Mouse (Mus musculus) heart, postnatal 25 days (tissue): ENCODE data around the gene Fam177a. TPM values are rescaled to one million over a fixed set of nuclear protein-coding genes. Genes with fewer than 3 reads are reported as not detected.
"Not testable (repeated sequence)": the region's sequence is repeated elsewhere in the genome, so short reads cannot be mapped to it uniquely, and the experiment has no call there.

Source experiments
- DNase-seq: peaks from one replicate; pipeline ENCODE4 v3.0.0; 2022; ENCODE audit warnings: low spot score
- intact Hi-C: fragments of 180-260 bp; cut with DNase I; formaldehyde crosslinking; loops from one replicate; pipeline ENCODE4 v1.15.1; 2025
- total RNA-seq, 2 experiments: library from RNA; stranded (reverse); gene quantifications; 2 replicates each; pipeline ENCODE4 v1.2.3; 2021

Fam177a gene
- 10 to 100 TPM; 10.1 to 13.9 TPM for total RNA-seq

GRCm38 (mm10) chr12:55124242-55124641 lies at the start of gene Fam177a:
Fam177a (plus strand) TSS chr12:55124469.
- intact Hi-C loops, DNase-seq: not testable (repeated sequence)

GRCm38 (mm10) chr12:55075296-55075695 lies 49.0 kb upstream of the Fam177a start:
- no peak for DNase-seq
- intact Hi-C loops = no loop called here

DNA sequence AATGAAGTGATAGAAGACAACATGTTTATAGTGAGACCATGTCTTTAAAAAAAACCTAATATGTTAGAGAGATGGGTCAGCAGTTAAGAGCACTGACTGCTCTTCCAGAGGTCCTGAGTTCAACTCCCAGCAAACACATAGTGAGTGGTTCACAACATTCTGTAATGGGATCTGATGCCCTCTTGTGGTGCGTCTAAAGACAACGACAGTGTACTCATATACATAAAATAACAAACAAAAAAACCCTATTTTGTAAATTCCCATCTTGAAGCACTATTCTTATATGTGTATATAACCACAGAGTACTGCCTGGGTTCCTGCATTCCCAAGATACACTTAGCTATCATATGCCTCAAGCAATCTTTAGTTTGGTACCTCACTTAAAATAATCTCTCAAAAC lies 45.6 kb upstream of the Fam177a start:
- intact Hi-C loops, DNase-seq: not testable (repeated sequence)

DNA sequence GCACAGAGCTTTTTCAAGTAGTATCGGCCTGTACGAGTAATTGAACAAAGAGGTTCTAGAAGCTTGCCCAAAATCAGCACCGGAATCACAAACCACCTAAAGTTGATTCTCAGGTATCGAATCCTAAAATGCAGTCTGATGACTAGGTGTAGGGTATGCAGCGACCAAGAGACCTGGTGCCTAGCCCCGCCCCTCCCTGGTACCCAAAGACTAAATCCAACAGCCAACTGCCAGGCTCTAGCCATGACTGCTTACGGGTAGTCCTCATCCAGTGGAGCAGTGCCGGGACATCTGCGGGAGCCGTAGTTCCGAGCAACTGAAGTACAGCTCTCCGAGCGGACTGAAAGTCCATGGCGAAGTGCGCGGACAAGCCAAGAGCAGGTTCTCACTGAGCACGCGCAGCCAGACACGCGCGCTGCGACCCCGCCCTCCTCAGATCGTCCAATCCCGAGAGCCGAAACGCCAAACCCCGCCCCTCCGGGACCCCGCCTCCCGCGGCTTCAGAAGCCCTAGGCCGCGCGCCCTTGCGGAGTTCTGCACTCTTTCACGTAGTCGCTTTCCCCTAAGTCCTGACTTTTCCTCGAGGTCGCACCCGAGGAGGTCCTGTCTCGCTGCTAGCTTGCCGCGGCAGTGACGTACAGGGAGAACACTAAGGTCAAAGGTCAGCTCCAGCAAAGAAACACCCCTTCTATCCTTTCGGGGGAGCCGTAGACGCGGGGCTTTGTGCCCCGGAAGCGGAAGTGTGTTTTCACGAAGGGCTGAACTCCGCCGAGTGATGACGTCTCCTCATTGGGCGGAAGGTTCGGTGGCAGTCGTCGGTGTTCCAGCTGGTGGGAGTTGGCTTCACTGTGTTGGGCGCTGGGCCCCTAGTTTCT lies 44.3 kb upstream of the Fam177a start, which contains the start of the genes 2700097O09Rik and Srp54a:
Gene 2700097O09Rik (minus strand): TSS at position 385 of the 875 bp plus-strand sequence.
Gene Srp54a (plus strand): TSS at position 537 of the 875 bp plus-strand sequence.
- peak; percentile 91 for DNase-seq
- intact Hi-C loops = not testable (repeated sequence)

GRCm38 (mm10) chr12:55080601-55080942 lies 43.7 kb upstream of the Fam177a start:
- intact Hi-C loops, DNase-seq: not testable (repeated sequence)

- DNase-seq, intact Hi-C loops: not testable (repeated sequence)
Observed at GRCm38 (mm10) chr12:55092127-55092526, 32.1 kb upstream of the Fam177a start.

DNA sequence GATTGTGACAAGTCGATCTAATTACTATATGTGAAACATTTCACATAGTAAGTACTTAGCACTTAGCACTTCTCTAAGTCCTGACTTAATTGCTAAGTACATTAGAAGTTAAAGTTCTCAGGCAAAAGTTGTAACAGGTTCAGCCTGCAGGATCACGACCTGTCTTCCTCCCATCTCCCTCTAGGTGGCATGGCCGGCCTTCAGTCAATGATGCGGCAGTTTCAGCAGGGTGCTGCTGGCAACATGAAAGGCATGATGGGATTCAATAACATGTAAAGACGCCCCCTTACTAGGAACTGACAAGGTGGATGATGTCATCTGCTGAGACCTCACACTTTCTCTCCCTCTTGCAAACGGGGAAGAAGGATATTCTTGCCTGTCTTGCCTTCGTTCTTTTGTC lies 11.7 kb upstream of the Fam177a start:
- intact Hi-C loops, DNase-seq: not testable (repeated sequence)

DNA sequence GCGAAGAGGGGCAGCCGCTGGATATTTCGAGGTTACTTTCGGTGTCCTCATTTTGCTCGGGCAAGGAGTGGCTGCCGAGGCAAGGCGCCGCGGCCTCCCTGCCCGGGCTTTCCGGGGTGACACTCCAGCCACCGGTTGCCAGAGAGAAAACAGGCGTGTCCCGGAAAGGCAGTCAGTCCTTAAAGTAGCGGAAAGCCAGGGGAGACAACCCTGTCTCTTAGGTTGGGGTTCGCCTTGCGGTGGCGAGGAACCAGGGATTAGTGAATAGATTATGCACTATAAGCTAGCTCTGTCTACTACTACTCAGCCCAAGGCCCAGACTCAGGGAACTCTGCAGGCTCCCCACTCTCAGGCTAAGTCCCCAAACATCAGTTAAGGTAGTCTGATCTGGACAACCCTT lies 462 bp downstream of the Fam177a start:
- intact Hi-C loops, DNase-seq: not testable (repeated sequence)

- DNase-seq, intact Hi-C loops: not testable (repeated sequence)
Observed at GRCm38 (mm10) chr12:55135540-55135939, 11.3 kb downstream of the Fam177a start.

DNA sequence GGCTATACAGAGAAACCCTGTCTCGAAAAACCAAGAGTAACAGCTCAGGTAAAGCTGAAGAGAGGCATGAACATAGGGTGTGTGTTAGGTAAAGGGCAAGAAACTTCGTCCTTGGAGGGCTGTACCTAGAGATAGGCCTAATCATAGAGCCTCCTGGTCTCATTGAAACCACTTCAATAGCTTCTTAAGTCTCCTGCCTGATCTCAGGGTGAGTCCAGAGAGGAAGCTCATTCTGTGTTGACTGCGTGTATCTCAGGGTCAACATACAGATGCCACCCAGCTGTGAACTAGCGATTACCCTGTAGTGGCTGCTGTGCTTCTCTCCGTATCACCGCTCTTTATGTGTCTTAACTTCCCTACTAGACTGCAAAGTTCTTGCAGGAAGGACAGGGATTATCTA lies 13.6 kb downstream of the Fam177a start:
- intact Hi-C loops, DNase-seq: not testable (repeated sequence)

DNA sequence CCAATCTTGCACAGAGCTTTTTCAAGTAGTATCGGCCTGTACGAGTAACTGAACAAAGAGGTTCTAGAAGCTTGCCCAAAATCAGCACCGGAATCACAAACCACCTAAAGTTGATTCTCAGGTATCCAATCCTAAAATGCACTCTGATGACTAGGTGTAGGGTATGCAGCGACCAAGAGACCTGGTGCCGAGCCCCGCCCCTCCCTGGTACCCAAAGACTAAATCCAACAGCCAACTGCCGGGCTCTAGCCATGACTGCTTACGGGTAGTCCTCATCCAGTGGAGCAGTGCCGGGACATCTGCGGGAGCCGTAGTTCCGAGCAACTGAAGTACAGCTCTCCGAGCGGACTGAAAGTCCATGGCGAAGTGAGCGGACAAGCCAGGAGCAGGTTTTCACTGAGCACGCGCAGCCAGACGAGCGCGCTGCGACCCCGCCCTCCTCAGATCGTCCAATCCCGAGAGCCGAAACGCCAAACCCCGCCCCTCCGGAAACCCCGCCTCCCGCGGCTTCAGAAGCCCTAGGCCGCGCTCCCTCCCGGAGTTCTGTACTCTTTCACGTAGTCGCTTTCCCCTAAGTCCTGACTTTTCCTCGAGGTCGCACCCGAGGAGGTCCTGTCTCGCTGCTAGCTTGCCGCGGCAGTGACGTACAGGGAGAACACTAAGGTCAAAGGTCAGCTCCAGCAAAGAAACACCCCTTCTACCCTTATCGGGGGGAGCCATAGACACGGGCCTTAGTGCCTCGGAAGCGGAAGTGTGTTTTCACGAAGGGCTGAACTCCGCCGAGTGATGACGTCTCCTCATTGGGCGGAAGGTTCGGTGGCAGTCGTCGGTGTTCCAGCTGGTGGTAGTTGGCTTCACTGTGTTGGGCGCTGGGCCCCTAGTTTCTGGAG lies 30.5 kb downstream of the Fam177a start, which contains the start of gene Srp54b:
Gene Srp54b (plus strand): TSS at position 546 of the 890 bp plus-strand sequence.
- DNase-seq, intact Hi-C loops: not testable (repeated sequence)

DNA sequence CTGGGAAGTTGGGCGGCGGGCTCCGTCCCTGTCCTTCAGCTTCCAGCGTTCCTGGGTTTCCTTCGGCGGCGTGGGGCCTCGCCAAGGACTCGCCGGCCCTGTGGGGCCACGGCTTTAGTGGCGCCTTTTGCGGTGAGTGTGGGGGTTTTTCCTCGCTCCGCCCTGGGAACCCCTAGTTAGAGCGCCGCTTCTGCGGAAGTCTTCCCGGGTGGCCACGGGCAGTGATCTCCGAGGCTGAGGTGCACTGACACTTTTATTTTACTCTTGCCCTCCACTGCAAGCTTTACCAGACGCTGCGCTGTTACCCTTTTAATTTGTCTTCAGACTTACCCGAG lies 31.1 kb downstream of the Fam177a start:
- not testable (repeated sequence) for DNase-seq

GRCm38 (mm10) chr12:55167034-55167557 lies 42.8 kb downstream of the Fam177a start:
- intact Hi-C loops, DNase-seq: not testable (repeated sequence)

More for the DNA sequence above, 31.1 kb downstream of the Fam177a start:
- intact Hi-C loops = not testable (repeated sequence)

DNA sequence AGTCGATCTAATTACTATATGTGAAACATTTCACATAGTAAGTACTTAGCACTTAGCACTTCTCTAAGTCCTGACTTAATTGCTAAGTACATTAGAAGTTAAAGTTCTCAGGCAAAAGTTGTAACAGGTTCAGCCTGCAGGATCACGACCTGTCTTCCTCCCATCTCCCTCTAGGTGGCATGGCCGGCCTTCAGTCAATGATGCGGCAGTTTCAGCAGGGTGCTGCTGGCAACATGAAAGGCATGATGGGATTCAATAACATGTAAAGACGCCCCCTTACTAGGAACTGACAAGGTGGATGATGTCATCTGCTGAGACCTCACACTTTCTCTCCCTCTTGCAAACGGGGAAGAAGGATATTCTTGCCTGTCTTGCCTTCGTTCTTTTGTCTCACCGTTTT lies 63.4 kb downstream of the Fam177a start:
- intact Hi-C loops, DNase-seq: not testable (repeated sequence)

DNA sequence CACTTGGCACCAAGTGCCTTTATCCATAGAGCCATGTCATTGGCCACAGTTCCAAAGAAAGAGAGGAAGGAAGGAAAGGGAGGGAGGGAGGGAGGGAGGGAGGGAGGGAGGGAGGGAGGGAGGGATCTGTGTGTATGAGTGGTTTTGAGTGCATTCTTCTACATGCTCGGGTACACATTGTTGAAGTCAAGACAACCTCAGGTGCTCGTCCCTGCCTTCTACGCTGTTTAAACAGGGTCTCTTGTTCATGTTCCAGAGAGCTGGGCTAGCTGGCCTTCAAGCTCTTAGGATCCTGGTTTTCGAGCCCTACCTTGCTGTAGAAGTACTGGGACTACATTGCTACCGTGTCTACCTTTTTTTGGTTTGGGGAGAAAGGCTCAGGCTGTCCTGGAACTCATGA lies 64.9 kb downstream of the Fam177a start:
- DNase-seq, intact Hi-C loops: not testable (repeated sequence)

Other genes with a start within 250 kb of the Fam177a start
- not detected for gene Gm20403, start 137.9 kb upstream of the Fam177a start, total RNA-seq
- gene Baz1a, start 110.1 kb upstream of the Fam177a start, total RNA-seq = 1 to 10 TPM; 6.8 to 8.6 TPM
- 1 to 10 TPM; 6.9 to 9.0 TPM for gene 2700097O09Rik, start 44.4 kb upstream of the Fam177a start, total RNA-seq
- 10 to 100 TPM; 73.5 to 93.4 TPM for gene Srp54a, start 44.2 kb upstream of the Fam177a start, total RNA-seq
- 10 to 100 TPM; 41.0 to 43.4 TPM for gene Srp54b, start 30.6 kb downstream of the Fam177a start, total RNA-seq
- 1 to 10 TPM in 1 of 2 experiments, not detected in 1; 3.8 TPM for gene 1700047I17Rik2, start 75.1 kb downstream of the Fam177a start, total RNA-seq
- 10 to 100 TPM; 25.3 to 25.7 TPM for gene Srp54c, start 105.7 kb downstream of the Fam177a start, total RNA-seq
- gene 1110008L16Rik, start 175.1 kb downstream of the Fam177a start, total RNA-seq = 1 to 10 TPM; 9.1 to 9.5 TPM
- gene Ppp2r3c, start 178.5 kb downstream of the Fam177a start, total RNA-seq = 1 to 10 TPM; 8.3 to 9.3 TPM